Mouse (Mus musculus): ENCODE results near the gene Hps5.

DNA sequence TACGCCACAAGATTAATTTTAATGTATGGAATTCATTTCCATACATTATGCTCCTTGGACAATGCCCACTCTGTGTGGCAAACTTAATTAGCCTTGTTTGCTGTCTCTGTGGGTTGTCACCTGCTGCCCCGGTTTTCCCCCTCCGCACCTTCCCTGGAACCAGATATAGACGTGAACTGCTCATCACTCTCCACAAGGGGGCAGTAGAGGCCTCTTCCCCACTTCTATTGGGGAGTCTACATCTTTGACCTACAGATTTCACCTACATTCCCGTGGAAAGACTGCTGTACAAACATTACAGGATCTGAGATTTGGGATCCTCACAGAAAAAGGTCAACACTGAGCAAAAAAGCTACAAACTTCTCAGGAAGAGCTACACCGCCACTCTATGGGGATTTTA lies 81.3 kb downstream of the Hps5 start:
- TF ChIP-seq HCFC1 (IDR thresholded peaks at IDR 0.05; ENCODE audit: borderline replicate concordance, insufficient read depth, low read length), result no peak
- no peak for TF ChIP-seq MAFK (IDR thresholded peaks at IDR 0.05; ENCODE audit: insufficient read depth, low read depth, low read length)
- TF ChIP-seq ZC3H11A (IDR thresholded peaks at IDR 0.05; ENCODE audit: borderline replicate concordance, low read depth, low read length), result peak; percentile 56; the same call in 1 of the 2 replicates
- TF ChIP-seq CHD2 (IDR thresholded peaks at IDR 0.05; ENCODE audit: low read depth, low read length), result no peak
- TF ChIP-seq ZNF384 (IDR thresholded peaks at IDR 0.05; ENCODE audit: low read depth, low read length), result no peak
